Mouse (Mus musculus) ZHBTc4 (cell line): Measurements from ENCODE around the gene Cdk2.
"Not testable (repeated sequence)": the region's sequence is repeated elsewhere in the genome, so short reads cannot be mapped to it uniquely, and the experiment has no call there.

Experiments
- DNase-seq: peaks from one replicate; pipeline ENCODE4 v3.0.0-alpha.2; 2011; ENCODE audit warnings: low read depth, low spot score

The Cdk2 gene

GRCm38 (mm10) chr10:128704491-128705316 lies at the start of gene Cdk2:
Gene Cdk2 (minus strand): TSS chr10:128705031.
- DNase-seq = peak; percentile 97

GRCm38 (mm10) chr10:128748252-128748864 lies 43.5 kb upstream of the Cdk2 start:
- DNase-seq = peak; percentile 97

DNA sequence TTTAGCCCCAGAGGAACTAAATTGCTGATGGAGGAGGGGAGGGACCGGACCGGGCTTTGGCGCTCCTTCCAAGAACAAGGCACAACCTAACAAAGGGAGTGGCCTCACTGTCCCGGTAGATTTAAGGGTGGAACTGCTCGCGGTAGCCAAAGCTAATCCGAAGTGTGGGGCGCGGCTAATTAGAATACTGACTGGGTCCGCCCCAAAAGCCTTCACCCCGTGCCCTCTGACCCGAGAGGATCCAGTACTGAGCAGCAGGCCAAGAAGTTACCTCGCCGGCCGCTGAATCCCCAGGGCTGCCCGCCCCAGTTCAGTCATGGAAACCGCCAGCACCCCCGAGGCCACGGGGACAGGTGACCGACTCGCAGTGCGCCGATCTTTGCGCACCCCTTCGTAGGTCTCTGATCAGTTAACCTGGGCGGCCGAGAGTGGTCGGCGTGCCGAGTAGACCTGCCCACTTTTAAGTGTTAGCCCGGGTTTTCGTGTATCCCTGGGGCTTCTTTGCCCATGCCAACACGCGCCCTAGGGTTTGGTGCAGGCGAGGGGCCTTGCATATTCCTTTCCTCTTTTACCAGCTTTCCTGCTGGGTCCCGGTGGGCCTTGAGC lies 42.9 kb upstream of the Cdk2 start, which contains the start of gene Pym1:
TSS of gene Pym1 (plus strand) at position 244 of the 606 bp plus-strand sequence.
- peak; percentile 95 for DNase-seq

DNA sequence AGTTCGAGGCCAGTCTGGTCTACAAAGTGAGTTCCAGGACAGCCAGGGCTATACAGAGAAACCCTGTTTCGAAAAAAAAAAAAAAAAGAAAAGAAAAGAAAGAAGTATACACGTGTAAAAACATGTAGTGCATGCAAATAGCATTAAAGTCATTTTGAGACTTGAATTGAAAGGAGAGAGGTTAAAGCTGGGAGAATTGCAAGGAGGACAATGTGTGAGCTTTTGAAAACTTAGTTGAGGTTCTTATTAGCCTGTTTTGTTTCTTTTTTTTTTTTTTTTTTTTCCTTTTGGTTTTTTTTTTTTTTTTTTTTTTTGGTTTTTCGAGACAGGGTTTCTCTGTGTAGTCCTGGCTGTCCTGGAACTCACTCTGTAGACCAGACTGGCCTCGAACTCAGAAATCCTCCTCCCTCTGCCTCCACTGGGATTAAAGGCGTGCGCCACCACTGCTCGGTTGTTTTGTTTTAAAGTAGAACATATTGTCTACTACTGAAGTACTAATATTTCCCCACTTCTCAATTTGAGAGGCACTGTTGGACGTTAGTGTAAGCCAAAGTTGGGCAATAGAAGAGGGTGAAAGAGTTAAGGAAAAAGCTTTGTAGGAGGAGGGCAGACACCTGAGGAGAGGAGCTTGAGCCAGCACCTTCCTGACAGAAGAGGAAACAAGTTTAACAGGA lies 42.3 kb upstream of the Cdk2 start:
- no peak for DNase-seq

DNA sequence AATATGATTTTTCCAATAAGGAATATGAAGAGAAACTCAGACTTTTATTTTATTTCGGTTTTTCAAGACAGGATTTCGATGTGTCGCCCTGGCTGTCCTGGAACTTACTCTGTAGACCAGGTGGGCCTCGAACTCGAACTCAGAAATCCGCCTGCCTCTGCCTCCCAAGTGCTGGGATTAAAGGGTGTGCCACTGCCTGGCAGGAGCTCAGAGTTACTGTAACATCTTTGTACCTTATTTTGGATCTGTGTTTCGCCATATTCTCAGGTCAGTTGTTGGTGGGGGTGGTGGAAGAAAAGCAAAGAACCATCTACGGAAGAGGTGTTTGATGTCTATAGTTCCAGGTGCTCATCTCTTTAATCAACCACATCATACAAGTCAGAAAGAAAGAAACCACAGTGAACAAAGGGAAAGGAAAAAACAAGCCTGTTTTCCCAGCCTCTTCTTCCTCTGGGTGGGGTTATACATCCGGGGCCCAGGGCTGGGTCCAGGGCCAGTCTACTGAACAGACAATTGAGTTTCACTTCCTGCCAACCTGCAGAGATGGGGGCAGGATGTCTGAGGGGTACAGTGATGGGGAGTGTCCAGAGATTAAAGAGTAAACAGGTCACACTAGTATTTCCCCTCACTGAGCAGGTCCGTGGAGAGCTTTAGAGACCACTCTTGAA lies 41.2 kb upstream of the Cdk2 start:
- no peak for DNase-seq

DNA sequence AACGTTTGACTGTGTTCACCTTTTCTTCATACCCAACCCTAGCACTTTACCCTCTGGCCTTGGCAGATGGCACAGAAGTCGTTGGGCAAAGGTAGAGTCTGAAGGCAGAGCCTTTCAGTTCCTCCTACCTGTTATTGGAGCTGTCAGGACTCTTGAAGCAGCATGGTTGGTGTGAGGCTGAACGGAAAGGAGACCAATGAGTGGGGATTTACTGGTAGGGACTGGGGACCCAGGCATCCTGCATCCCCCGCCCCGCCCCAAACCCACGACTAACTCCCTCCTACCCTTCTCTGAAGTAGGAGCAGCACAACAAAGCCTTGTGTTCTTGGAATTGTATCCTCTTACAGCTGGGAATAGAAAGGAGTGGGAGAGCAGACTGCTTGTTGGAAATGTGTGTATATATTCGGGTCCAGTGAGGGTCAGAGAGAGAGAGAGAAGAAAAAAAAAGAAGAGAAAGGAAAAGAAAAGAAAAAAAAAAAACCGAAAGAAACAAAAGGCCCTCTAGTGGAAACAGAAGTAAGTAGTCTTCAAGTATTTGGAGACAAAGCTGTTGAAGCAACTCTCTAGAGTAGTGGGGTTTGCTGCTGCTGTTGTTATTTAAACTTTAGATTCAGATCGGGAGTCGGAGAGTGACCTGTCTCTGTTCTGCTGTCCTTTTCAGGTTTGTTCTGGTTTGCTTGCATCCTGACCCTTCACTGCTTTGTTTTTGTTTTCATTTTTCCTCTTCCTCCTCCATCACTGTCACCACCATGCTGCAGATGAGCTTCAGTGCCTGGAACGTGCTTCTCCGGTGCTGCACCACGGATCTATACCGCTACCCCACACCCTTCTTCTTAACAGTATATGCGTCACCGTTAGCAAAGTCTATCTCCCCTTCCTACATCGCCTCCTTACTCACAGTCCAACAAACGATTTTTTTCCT lies 40.1 kb upstream of the Cdk2 start, which contains the start of gene Dgka:
TSS of gene Dgka (minus strand) at position 176 of the 922 bp plus-strand sequence.
- DNase-seq = peak; percentile 70

DNA sequence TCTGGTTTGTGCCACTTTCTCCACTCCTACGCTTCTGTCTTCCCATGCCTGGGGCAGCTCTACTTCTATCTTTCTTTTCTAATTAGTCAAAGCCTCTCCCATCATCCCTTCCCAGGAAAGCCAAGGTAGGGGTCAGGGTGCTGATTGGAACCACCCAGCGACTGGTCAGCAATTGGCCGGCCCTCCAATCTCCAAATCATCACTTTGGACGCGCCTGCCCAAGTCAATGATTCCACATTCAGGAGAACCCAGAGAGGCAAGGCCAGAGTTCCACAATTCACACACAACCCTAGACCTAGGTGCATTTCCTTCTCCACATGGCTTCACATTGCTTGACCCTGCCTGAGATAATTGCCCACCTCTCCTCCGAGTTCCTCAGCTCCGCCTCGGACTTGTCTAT lies 39.4 kb upstream of the Cdk2 start:
- no peak for DNase-seq

DNA sequence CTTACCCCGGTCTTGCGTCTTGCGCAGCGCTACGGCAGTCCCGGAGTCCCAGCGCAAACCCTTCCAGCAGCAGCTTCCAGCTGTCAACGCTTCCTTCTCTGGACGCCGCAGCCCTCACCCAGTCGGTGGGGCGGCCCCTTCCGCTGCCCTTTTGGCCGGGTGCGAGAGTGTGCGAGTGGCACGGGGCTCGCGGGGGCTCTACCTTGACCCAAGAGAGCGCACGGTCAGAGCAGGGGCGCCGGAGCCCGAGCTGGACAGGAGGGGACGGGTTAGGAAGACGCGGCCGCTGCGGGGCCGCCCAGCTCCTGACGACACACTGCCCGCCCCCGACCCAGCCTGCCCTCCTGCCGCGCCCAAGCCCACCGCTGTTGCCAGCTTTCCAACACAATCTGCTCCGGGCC lies 39.0 kb upstream of the Cdk2 start:
- DNase-seq = peak; percentile 44

DNA sequence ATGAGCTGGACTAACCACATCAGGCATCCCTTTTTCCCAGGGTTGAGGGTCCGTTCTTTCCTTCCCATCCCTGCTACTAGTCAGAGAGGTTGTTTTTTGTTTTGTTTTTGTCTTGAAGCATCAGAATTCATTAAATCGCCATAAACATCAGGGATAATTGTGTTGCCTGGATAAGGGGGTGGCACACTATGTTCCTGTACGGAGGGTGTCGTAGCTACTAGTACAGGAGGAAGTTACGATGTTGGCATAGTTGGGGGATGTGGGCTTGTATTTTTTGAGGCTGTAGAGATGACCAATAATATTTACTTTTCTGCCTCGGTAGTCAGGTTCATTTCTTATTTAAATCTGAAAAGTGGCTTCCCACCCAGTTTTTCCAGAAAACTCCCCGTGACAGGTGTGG lies 38.4 kb upstream of the Cdk2 start:
- no peak for DNase-seq

GRCm38 (mm10) chr10:128742616-128743015 lies 37.8 kb upstream of the Cdk2 start:
- DNase-seq = peak; percentile 58

DNA sequence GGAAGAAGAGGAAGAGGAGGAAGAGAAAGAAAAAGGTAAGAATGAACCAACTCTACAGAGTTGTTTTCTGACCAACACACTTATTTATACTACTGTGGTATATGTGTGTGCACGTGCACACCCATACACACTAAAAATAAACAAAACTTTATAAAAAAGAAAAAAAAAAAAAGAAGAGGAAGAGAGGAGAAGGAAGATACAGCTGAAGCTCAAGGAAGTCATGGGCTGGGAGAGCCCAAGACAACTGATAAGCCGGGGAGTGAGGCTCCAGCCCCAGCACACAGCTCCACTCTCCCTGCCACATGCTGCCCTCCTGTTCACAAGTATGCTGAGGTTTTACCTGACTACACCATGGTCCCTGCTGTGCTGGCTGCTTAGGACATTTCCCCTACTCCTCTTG lies 35.5 kb upstream of the Cdk2 start:
- DNase-seq = no peak

DNA sequence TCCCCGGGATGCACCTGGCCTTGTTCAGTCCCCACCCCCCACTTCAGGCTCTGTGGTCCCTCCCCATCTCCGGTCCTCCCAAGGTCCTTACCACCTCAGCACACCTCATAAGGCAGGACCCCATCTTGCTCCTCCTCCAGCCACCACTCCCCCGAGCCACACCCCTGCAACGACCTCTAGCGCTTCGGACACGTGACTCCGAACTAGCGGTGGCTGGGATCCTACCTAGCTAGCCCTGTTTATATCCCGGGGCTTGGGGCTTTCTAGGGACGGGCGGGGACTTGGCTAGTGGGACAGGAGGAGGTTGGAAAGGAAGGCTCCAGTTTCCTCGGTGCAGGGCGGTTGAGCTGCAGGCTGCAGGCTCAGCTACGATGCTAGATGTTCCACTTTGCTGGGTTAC lies 32.6 kb upstream of the Cdk2 start:
- peak; percentile 94 for DNase-seq

DNA sequence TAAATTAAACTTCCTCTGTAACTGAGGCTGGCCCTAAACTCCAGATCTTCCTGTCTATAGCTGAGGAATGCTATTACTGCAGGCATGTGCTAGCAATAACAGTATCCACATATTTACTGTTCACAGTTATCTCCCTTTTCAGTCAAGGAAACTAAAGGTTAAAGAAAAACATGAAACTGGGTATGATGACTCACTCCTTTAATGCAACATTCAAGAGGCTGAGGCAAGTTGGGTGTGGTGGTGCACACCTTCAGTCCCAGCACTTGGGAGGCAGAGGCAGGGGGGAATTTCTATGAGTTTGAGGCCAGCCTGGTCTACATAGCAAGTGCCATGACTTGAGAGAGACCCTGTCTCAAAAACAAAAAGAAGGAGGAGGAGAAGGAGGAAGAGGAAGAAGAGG lies 27.2 kb upstream of the Cdk2 start:
- no peak for DNase-seq

- peak; percentile 73 for DNase-seq
Observed at GRCm38 (mm10) chr10:128731002-128731433, 26.2 kb upstream of the Cdk2 start.

DNA sequence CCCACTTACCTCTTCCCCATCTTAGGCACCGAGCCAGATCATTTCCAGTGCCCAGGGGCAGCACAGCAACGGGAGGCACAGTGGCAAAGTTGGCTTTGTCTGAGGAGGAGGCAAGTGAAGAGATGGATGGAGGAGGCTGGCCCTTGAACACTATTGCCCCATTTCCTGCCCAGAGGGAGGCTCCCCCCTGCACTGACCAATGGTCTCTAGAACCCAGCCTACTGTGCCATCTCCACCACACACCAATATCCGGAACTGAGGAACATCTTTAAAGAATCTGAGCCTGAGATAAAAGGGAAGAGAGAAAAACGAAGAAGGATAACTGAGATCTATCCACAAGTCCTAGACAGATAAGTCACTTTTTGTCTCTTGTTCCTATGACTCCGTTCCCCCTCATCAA lies 23.2 kb upstream of the Cdk2 start:
- no peak for DNase-seq

DNA sequence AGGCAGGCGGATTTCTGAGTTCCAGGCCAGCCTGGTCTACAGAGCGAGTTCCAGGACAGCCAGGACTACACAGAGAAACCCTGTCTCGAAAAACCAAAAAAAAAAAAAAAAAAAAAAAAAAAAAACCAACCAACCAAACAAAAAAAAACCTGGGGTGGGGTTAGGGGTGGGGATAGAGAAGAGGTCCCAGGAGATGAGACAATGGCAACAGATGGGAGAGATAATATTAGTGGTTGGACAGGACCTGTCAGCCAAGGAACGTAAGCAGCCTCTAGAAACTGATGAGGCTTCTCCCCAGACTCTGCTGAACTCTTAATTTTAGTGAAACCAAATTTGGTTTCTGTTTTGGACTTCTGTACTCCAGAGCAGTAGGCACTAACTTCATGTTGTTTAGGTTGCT lies 20.6 kb upstream of the Cdk2 start:
- not testable (repeated sequence) for DNase-seq

DNA sequence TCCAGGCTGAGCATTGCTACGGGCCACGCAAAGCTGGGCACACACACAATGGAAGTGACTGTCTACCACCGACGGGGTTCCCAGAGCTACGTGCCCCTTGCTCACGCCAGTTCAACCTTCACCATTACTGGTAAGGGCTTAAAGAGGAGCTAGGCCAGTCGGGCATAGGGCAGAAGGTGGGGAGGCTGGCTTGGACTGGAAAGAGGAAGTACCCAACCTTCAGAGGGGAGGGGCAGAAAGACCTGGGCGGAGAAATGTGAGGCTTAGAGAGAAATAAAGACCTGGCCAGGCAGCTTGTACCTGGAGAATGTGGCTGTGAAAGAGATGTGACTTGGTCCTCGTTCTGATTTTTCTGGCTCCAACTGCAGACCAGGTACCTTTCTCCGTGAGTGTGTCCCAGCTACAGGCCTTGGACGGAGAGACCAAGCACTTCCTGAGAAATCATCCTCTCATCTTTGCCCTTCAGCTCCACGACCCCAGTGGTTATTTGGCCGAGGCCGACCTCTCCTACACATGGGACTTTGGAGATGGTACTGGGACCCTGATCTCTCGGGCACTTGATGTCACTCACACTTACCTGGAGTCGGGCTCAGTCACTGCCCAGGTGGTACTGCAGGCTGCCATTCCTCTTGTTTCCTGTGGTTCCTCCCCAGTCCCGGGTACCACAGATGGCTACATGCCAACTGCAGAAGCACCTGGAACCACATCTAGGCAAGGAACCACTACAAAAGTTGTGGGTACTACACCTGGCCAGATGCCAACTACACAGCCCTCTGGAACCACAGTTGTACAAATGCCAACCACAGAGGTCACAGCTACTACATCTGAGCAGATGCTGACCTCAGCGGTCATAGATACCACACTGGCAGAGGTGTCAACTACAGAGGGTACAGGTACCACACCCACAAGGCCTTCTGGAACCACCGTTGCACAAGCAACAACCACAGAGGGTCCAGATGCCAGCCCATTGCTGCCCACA lies 11.0 kb upstream of the Cdk2 start:
- DNase-seq = peak; percentile 43

DNA sequence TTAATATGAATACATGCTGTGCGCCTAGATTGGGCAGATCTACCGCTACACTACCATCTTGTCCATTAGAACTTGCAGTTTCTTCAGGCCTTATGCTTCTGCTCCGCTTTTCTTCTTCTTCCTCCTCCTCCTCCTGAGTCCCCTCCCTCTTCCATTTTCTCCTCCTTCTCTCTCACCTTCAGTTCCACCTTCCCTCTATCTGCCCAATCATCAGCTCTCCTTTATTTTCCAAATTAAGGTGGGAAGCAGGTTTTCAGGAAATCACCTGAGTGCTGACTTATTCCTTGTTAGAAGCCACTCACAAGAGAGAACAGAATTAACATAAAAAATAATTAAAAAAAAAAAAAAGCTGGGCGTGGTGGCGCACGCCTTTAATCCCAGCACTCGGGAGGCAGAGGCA lies 6.5 kb upstream of the Cdk2 start:
- DNase-seq = peak; percentile 12

DNA sequence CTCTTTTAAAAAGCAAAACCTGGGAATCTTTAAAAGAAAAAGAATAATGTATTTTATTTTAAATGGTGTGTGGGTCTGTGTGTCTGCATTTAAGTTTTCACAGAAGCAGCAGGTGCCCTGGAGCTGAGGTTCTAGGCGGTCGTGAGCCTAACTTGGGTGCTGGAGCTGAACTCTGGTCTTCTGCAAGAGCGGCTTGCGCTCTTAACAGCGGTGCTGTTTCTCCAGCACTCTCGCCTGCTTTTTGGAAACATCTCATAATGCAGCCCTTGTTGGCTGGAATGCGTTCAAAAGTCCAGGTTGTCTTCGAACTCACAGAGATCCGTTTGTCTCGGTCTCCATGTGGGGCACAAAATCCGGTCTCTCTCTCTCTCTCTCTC lies 474 bp upstream of the Cdk2 start:
- DNase-seq = peak; percentile 41
